12 mouse cellular contexts compared by ENCODE assay signal in the genomic region with DNA sequence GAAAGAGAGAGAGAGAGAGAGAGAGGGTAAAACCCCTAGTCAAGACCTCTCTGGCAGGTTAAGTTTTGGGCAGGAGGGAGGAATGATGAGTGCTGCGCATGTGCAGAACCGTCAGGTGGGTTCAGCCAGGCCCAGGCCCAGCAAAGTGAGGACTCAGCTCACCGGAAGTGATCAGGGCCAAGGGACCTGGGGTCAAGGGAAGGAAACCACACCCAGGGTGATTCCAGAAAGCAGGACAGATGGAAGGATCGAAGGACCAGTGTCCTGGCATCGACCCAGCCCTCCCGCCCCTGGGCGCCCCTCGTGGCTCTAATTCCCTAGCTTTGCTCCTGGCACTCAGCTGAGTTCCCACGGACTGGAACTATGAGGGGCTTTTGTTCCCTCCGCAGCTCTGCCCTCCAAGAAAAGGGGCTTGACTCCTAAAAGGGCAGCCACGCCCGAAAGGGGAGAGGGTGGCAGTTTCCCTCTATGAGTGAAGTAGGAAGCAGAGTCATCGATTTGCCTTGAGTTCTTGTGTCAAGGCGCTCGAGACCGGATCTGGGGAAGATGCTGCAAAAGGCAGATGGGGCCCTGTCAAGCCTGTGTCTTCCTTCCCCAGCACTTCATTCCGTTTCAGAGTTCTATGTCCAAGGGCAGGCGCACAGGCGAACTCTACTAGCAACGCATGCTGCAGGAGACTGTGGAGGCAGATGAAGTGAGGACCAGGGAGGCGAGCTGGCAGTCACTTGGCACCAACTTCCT. TPM values are rescaled to one million over a fixed set of nuclear protein-coding genes. Genes with fewer than 3 reads are reported as not detected.
DNase-seq lines count a peak whose midpoint lies in the region; ATAC-seq and TF ChIP-seq lines count a peak whose summit lies in the region.
"Had no signal": no experiment of that assay in that cellular context is flagged by ENCODE, and none has a peak within 500 bp of the region (broad histone marks: within the 10 kb centered on the region; RNA-seq: fewer than 3 reads in every experiment).

No protein-coding gene starts in this region.

- H3K27ac ChIP-seq in forebrain, embryonic 10.5 days: peak overlapping the region; percentile 44; the same call in 1 of the 2 replicates
- H3K27ac ChIP-seq in forebrain, embryonic 16.5 days (ENCODE audit: low read length): no peak overlapping the region
- H3K27ac ChIP-seq in neural tube, embryonic 12.5 days: peak overlapping the region; percentile 26; the same call in 1 of the 2 replicates
- H3K27ac ChIP-seq in liver, postnatal 0 days (ENCODE audit: low read depth): peak overlapping the region; percentile 66; the same call in 1 of the 2 replicates
- peak overlapping the region; percentile 12; the same call in 1 of the 2 replicates for H3K27ac ChIP-seq in stomach, embryonic 16.5 days (ENCODE audit: low read length)

- 81% methylated on average over 21 of the region's 21 CpGs for WGBS in forebrain, embryonic 10.5 days
- 56% methylated on average over 21 of the region's 21 CpGs for WGBS in forebrain, embryonic 16.5 days
- 71% methylated on average over 21 of the region's 21 CpGs for WGBS in neural tube, embryonic 12.5 days
- 71% methylated on average over 21 of the region's 21 CpGs for WGBS in liver, postnatal 0 days (ENCODE audit: insufficient replicate concordance)
- 66% methylated on average over 21 of the region's 21 CpGs for WGBS in stomach, embryonic 16.5 days

- no peak overlapping the region for H3K4me2 ChIP-seq in forebrain, embryonic 16.5 days (ENCODE audit: low read length)
- peak overlapping the region; percentile 32; the same call in 1 of the 2 replicates for H3K4me2 ChIP-seq in neural tube, embryonic 12.5 days (replicated peaks)
- H3K4me2 ChIP-seq in liver, postnatal 0 days (ENCODE audit: low read depth, low read length): peak overlapping the region; percentile 42
- no peak overlapping the region for H3K4me2 ChIP-seq in stomach, embryonic 16.5 days (ENCODE audit: low read depth, low read length)

- ATAC-seq in forebrain, embryonic 16.5 days: no peak
- ATAC-seq in neural tube, embryonic 12.5 days (ENCODE audit: low FRiP score, low read depth): no peak
- no peak for ATAC-seq in liver, postnatal 0 days
- no peak for ATAC-seq in stomach, embryonic 16.5 days (ENCODE audit: insufficient read depth, low FRiP score)
- ATAC-seq in erythroblast, adult 5-6 weeks (replicated peaks; ENCODE audit: low FRiP score, poor library complexity, severe bottlenecking): no peak

- DNase-seq in forebrain, embryonic 10.5 days (ENCODE audit: extremely low spot score, low spot score): no peak
- DNase-seq in neural tube, embryonic 10.5 days (ENCODE audit: extremely low spot score, low spot score): no peak
- DNase-seq in liver, postnatal 0 days: no peak
- no peak for DNase-seq in layer of hippocampus, postnatal 36 days
- DNase-seq: spleen, adult 18-20 months had no signal

- H3K36me3 ChIP-seq in forebrain, embryonic 10.5 days (replicated peaks): peaks cover 37% of the 10 kb centered on the region
- H3K36me3 ChIP-seq in forebrain, embryonic 16.5 days (ENCODE audit: control insufficient read depth, insufficient read depth): no peaks in the 10 kb centered on the region
- peaks cover 10% of the 10 kb centered on the region for H3K36me3 ChIP-seq in neural tube, embryonic 12.5 days
- peaks cover 18% of the 10 kb centered on the region for H3K36me3 ChIP-seq in liver, postnatal 0 days (replicated peaks; ENCODE audit: insufficient read depth, low read length)
- no peaks in the 10 kb centered on the region for H3K36me3 ChIP-seq in stomach, embryonic 16.5 days (ENCODE audit: control insufficient read depth, insufficient read depth, low read length)

- no peaks in the 10 kb centered on the region for H3K9me3 ChIP-seq in forebrain, embryonic 10.5 days
- no peaks in the 10 kb centered on the region for H3K9me3 ChIP-seq in forebrain, embryonic 16.5 days (ENCODE audit: control insufficient read depth, low read length)
- no peaks in the 10 kb centered on the region for H3K9me3 ChIP-seq in neural tube, embryonic 12.5 days
- H3K9me3 ChIP-seq in liver, postnatal 0 days (ENCODE audit: low read length): no peaks in the 10 kb centered on the region
- no peaks in the 10 kb centered on the region for H3K9me3 ChIP-seq in stomach, embryonic 16.5 days (replicated peaks; ENCODE audit: control insufficient read depth, low read length)

- H3K9ac ChIP-seq in forebrain, embryonic 16.5 days (replicated peaks; ENCODE audit: low read depth, low read length): no peak overlapping the region
- H3K9ac ChIP-seq in neural tube, embryonic 12.5 days: no peak overlapping the region
- no peak overlapping the region for H3K9ac ChIP-seq in liver, postnatal 0 days (replicated peaks)
- no peak overlapping the region; the same call in 1 of the 2 replicates for H3K9ac ChIP-seq in stomach, embryonic 16.5 days (ENCODE audit: low read length)

- no peak for TF ChIP-seq CTCF in liver, postnatal 0 days (IDR thresholded peaks at IDR 0.05; ENCODE audit: low read depth)

- H3K27me3 ChIP-seq in forebrain, embryonic 10.5 days (ENCODE audit: poor library complexity, severe bottlenecking): no peaks in the 10 kb centered on the region
- no peaks in the 10 kb centered on the region for H3K27me3 ChIP-seq in forebrain, embryonic 16.5 days (replicated peaks; ENCODE audit: control insufficient read depth, insufficient read depth, low read length)
- no peaks in the 10 kb centered on the region for H3K27me3 ChIP-seq in neural tube, embryonic 12.5 days (replicated peaks)
- no peaks in the 10 kb centered on the region for H3K27me3 ChIP-seq in liver, postnatal 0 days (ENCODE audit: insufficient read depth, low read length)
- no peaks in the 10 kb centered on the region for H3K27me3 ChIP-seq in stomach, embryonic 16.5 days (ENCODE audit: control insufficient read depth, insufficient read depth, low read length)

- TF ChIP-seq EP300 in liver, postnatal 0 days (IDR thresholded peaks at IDR 0.05; ENCODE audit: low read depth): no peak

- H3K4me3 ChIP-seq in forebrain, embryonic 10.5 days: no peak overlapping the region; the same call in 1 of the 2 replicates
- no peak overlapping the region for H3K4me3 ChIP-seq in forebrain, embryonic 16.5 days (replicated peaks; ENCODE audit: low read length)
- H3K4me3 ChIP-seq in neural tube, embryonic 12.5 days: no peak overlapping the region
- no peak overlapping the region for H3K4me3 ChIP-seq in liver, postnatal 0 days (ENCODE audit: low read depth, low read length)
- no peak overlapping the region for H3K4me3 ChIP-seq in stomach, embryonic 16.5 days (replicated peaks; ENCODE audit: low read length)

- peaks cover 21% of the 10 kb centered on the region for H3K4me1 ChIP-seq in forebrain, embryonic 10.5 days
- peaks cover 18% of the 10 kb centered on the region for H3K4me1 ChIP-seq in forebrain, embryonic 16.5 days (replicated peaks; ENCODE audit: control insufficient read depth, insufficient read depth, low read length)
- H3K4me1 ChIP-seq in neural tube, embryonic 12.5 days: peaks cover 17% of the 10 kb centered on the region; the same call in 1 of the 2 replicates
- H3K4me1 ChIP-seq in liver, postnatal 0 days (ENCODE audit: insufficient read depth): peaks cover 21% of the 10 kb centered on the region
- H3K4me1 ChIP-seq in stomach, embryonic 16.5 days (ENCODE audit: control insufficient read depth, insufficient read depth, low read length): peaks cover 44% of the 10 kb centered on the region

RNA-seq across cellular contexts. Expression of gene Cdc42ep2, which starts 12.6 kb away (rescaled TPM):
- 1.1 and 1.5 TPM in 2 replicates for polyA plus RNA-seq in forebrain, embryonic 10.5 days (2016; fragmentation: Nextera tagmentation; extraction: Ambion mirVana)
- polyA plus RNA-seq in forebrain, embryonic 16.5 days (2015; fragmentation: Nextera tagmentation; extraction: Ambion mirVana): 11.1 and 12.4 TPM in 2 replicates
- polyA plus RNA-seq in neural tube, embryonic 12.5 days (2016; fragmentation: Nextera tagmentation; extraction: Ambion mirVana): 4.7 and 5.7 TPM in 2 replicates
- polyA plus RNA-seq in liver, postnatal 0 days (2015; fragmentation: Nextera tagmentation; extraction: Ambion mirVana): 3.0 TPM in 2 replicates
- polyA plus RNA-seq in stomach, embryonic 16.5 days (2015; fragmentation: Nextera tagmentation; extraction: Ambion mirVana): 13.4 and 13.9 TPM in 2 replicates
- total RNA-seq in layer of hippocampus, postnatal 36 days (2021): 1 to 10 TPM; 4.4 to 5.5 TPM
- 0.38 and 0.42 TPM in 2 replicates for total RNA-seq in erythroblast, adult 5-6 weeks (2015; ENCODE audit: low replicate concordance)
- 0.42 TPM in 1 of 2 replicates, not detected in the other for total RNA-seq in erythroblast, adult 5-6 weeks (2017; ENCODE audit: low replicate concordance)
- total RNA-seq: hematopoietic stem cell, adult 5-6 weeks had no signal

RNA-seq across cellular contexts. Expression of gene Dpf2, which starts 24.5 kb away (rescaled TPM):
- polyA plus RNA-seq in forebrain, embryonic 10.5 days (2016; fragmentation: Nextera tagmentation; extraction: Ambion mirVana): 246 and 247 TPM in 2 replicates
- 124 and 126 TPM in 2 replicates for polyA plus RNA-seq in forebrain, embryonic 16.5 days (2015; fragmentation: Nextera tagmentation; extraction: Ambion mirVana)
- polyA plus RNA-seq in neural tube, embryonic 12.5 days (2016; fragmentation: Nextera tagmentation; extraction: Ambion mirVana): 156 and 174 TPM in 2 replicates
- polyA plus RNA-seq in liver, postnatal 0 days (2015; fragmentation: Nextera tagmentation; extraction: Ambion mirVana): 28.1 and 32.6 TPM in 2 replicates
- polyA plus RNA-seq in stomach, embryonic 16.5 days (2015; fragmentation: Nextera tagmentation; extraction: Ambion mirVana): 117 and 127 TPM in 2 replicates
- 100 to 1,000 TPM in 1 of 2 experiments, 10 to 100 TPM in 1; 92.0 to 108 TPM for total RNA-seq in layer of hippocampus, postnatal 36 days (2021)
- 19.4 and 34.3 TPM in 2 replicates for total RNA-seq in erythroblast, adult 5-6 weeks (2015; ENCODE audit: low replicate concordance)
- 58.8 and 71.4 TPM in 2 replicates for total RNA-seq in erythroblast, adult 5-6 weeks (2017; ENCODE audit: low replicate concordance)

RNA-seq across cellular contexts. Expression of gene Pola2, which starts 26.7 kb away (rescaled TPM):
- 122 and 126 TPM in 2 replicates for polyA plus RNA-seq in forebrain, embryonic 10.5 days (2016; fragmentation: Nextera tagmentation; extraction: Ambion mirVana)
- 31.9 and 34.2 TPM in 2 replicates for polyA plus RNA-seq in forebrain, embryonic 16.5 days (2015; fragmentation: Nextera tagmentation; extraction: Ambion mirVana)
- 44.4 and 46.6 TPM in 2 replicates for polyA plus RNA-seq in neural tube, embryonic 12.5 days (2016; fragmentation: Nextera tagmentation; extraction: Ambion mirVana)
- 19.2 and 21.5 TPM in 2 replicates for polyA plus RNA-seq in liver, postnatal 0 days (2015; fragmentation: Nextera tagmentation; extraction: Ambion mirVana)
- polyA plus RNA-seq in stomach, embryonic 16.5 days (2015; fragmentation: Nextera tagmentation; extraction: Ambion mirVana): 49.6 and 50.4 TPM in 2 replicates
- total RNA-seq in layer of hippocampus, postnatal 36 days (2021): 1 to 10 TPM; 5.3 to 5.5 TPM
- total RNA-seq in erythroblast, adult 5-6 weeks (2015; ENCODE audit: low replicate concordance): 24.5 and 44.0 TPM in 2 replicates
- 30.8 and 38.7 TPM in 2 replicates for total RNA-seq in erythroblast, adult 5-6 weeks (2017; ENCODE audit: low replicate concordance)

RNA-seq across cellular contexts. Expression of gene Tigd3, which starts 43.3 kb away (rescaled TPM):
- 9.0 and 9.1 TPM in 2 replicates for polyA plus RNA-seq in forebrain, embryonic 10.5 days (2016; fragmentation: Nextera tagmentation; extraction: Ambion mirVana)
- polyA plus RNA-seq in forebrain, embryonic 16.5 days (2015; fragmentation: Nextera tagmentation; extraction: Ambion mirVana): 11.0 and 13.7 TPM in 2 replicates
- polyA plus RNA-seq in neural tube, embryonic 12.5 days (2016; fragmentation: Nextera tagmentation; extraction: Ambion mirVana): 10.5 and 11.8 TPM in 2 replicates
- polyA plus RNA-seq in liver, postnatal 0 days (2015; fragmentation: Nextera tagmentation; extraction: Ambion mirVana): 1.5 and 1.7 TPM in 2 replicates
- 1.7 and 1.8 TPM in 2 replicates for polyA plus RNA-seq in stomach, embryonic 16.5 days (2015; fragmentation: Nextera tagmentation; extraction: Ambion mirVana)
- total RNA-seq in layer of hippocampus, postnatal 36 days (2021): 1 to 10 TPM; 1.9 to 2.2 TPM
- 0.38 and 1.0 TPM in 2 replicates for total RNA-seq in erythroblast, adult 5-6 weeks (2015; ENCODE audit: low replicate concordance)
- total RNA-seq in erythroblast, adult 5-6 weeks (2017; ENCODE audit: low replicate concordance): 3.1 and 6.1 TPM in 2 replicates

RNA-seq across cellular contexts. Expression of gene Slc22a20, which starts 48.7 kb away (rescaled TPM):
- polyA plus RNA-seq in forebrain, embryonic 10.5 days (2016; fragmentation: Nextera tagmentation; extraction: Ambion mirVana): not detected in 2 replicates
- not detected in 2 replicates for polyA plus RNA-seq in forebrain, embryonic 16.5 days (2015; fragmentation: Nextera tagmentation; extraction: Ambion mirVana)
- polyA plus RNA-seq in neural tube, embryonic 12.5 days (2016; fragmentation: Nextera tagmentation; extraction: Ambion mirVana): not detected in 2 replicates
- polyA plus RNA-seq in liver, postnatal 0 days (2015; fragmentation: Nextera tagmentation; extraction: Ambion mirVana): 0.09 TPM in 1 of 2 replicates, not detected in the other
- polyA plus RNA-seq in stomach, embryonic 16.5 days (2015; fragmentation: Nextera tagmentation; extraction: Ambion mirVana): not detected in 2 replicates
- not detected for total RNA-seq in layer of hippocampus, postnatal 36 days (2021)
- total RNA-seq in erythroblast, adult 5-6 weeks (2015; ENCODE audit: low replicate concordance): not detected in 2 replicates
- not detected in 2 replicates for total RNA-seq in erythroblast, adult 5-6 weeks (2017; ENCODE audit: low replicate concordance)
- total RNA-seq: hematopoietic stem cell, adult 5-6 weeks; left cerebral cortex, adult 8-10 months had no signal
- polyA plus RNA-seq: erythroblast, embryonic 14.5 days had no signal

Comparison
In these comparisons a context has a peak if more than half of its experiments do, and no peak if none do; other contexts are left out.
1. H3K4me2 ChIP-seq: peak in neural tube, embryonic 12.5 days (single experiment) and liver, postnatal 0 days (single experiment); none in forebrain, embryonic 16.5 days (single experiment) and stomach, embryonic 16.5 days (single experiment).